Mouse (Mus musculus): ENCODE results near the gene Ccdc174. TPM values are rescaled to one million over a fixed set of nuclear protein-coding genes. Genes with fewer than 3 reads are reported as not detected.

Gene Ccdc174
- polyA plus RNA-seq (2014; fragmentation: Illumina TruSeq; extraction: RNeasy Lipid Tissue Mini Kit (QIAGEN cat#74804); ENCODE audit: low read depth, low replicate concordance), result 21.6 TPM

GRCm38 (mm10) chr6:91877885-91878651, at the start of gene Ccdc174:
Ccdc174 (plus strand) TSS chr6:91878053.

GRCm38 (mm10) chr6:91902509-91902908, 24.7 kb downstream of the Ccdc174 start, which contains the start of gene 4930590J08Rik:
4930590J08Rik (plus strand) TSS chr6:91902809.

Other genes starting within 250 kb of the Ccdc174 start
- gene Slc6a6, start 194.0 kb upstream of the Ccdc174 start, polyA plus RNA-seq (2014; fragmentation: Illumina TruSeq; extraction: RNeasy Lipid Tissue Mini Kit (QIAGEN cat#74804); ENCODE audit: low read depth, low replicate concordance), result 39.7 TPM
- gene Grip2, start 50.8 kb upstream of the Ccdc174 start, polyA plus RNA-seq (2014; fragmentation: Illumina TruSeq; extraction: RNeasy Lipid Tissue Mini Kit (QIAGEN cat#74804); ENCODE audit: low read depth, low replicate concordance), result not detected
- gene 4930590J08Rik, start 24.8 kb downstream of the Ccdc174 start, polyA plus RNA-seq (2014; fragmentation: Illumina TruSeq; extraction: RNeasy Lipid Tissue Mini Kit (QIAGEN cat#74804); ENCODE audit: low read depth, low replicate concordance), result 0.21 TPM
- gene Fgd5, start 100.8 kb downstream of the Ccdc174 start, polyA plus RNA-seq (2014; fragmentation: Illumina TruSeq; extraction: RNeasy Lipid Tissue Mini Kit (QIAGEN cat#74804); ENCODE audit: low read depth, low replicate concordance), result 3.5 TPM
- gene Nr2c2, start 213.3 kb downstream of the Ccdc174 start, polyA plus RNA-seq (2014; fragmentation: Illumina TruSeq; extraction: RNeasy Lipid Tissue Mini Kit (QIAGEN cat#74804); ENCODE audit: low read depth, low replicate concordance), result 12.8 TPM